ENCODE assay signal across 28 mouse cellular contexts in genomic region chr7:142600921-142601320, GRCm38 (mm10).
DNase-seq lines count a peak whose midpoint lies in the region; ATAC-seq and TF ChIP-seq lines count a peak whose summit lies in the region.
"Had no signal": no experiment of that assay in that cellular context is flagged by ENCODE, and none has a peak within 500 bp of the region (broad histone marks: within the 10 kb centered on the region; RNA-seq: fewer than 3 reads in every experiment).

No protein-coding gene starts in this region.

- WGBS in embryonic facial prominence, embryonic 15.5 days: 78% methylated on average over 2 of the region's 2 CpGs
- 89% methylated on average over 2 of the region's 2 CpGs for WGBS in limb, embryonic 10.5 days

- H3K4me1 ChIP-seq in embryonic facial prominence, embryonic 15.5 days: peaks cover 16% of the 10 kb centered on the region
- peaks cover 42% of the 10 kb centered on the region for H3K4me1 ChIP-seq in limb, embryonic 10.5 days
- H3K4me1 ChIP-seq: forebrain, embryonic 12.5 days; hindbrain, embryonic 13.5 days; neural tube, embryonic 13.5 days had no signal

- DNase-seq in gastrocnemius, adult 2 months: peak; percentile 90
- no peak for DNase-seq in limb, embryonic 10.5 days (ENCODE audit: low spot score)
- no peak for DNase-seq in layer of hippocampus, adult 18-20 months (ENCODE audit: low spot score in 2 of 2)
- no peak for DNase-seq in liver
- DNase-seq: adrenal gland, adult 8-10 months; B cell, adult 2 months; cerebellum, adult 8-10 months; cerebellum, postnatal 36 days; heart, adult 11 months; heart, postnatal 4 days; kidney, adult 9 months; kidney, postnatal 25 days; right cerebral cortex, postnatal 4 days had no signal

- H3K9me3 ChIP-seq in embryonic facial prominence, embryonic 15.5 days (replicated peaks): no peaks in the 10 kb centered on the region
- no peaks in the 10 kb centered on the region for H3K9me3 ChIP-seq in limb, embryonic 10.5 days (replicated peaks)
- H3K9me3 ChIP-seq: embryonic facial prominence, embryonic 12.5 days; forebrain, embryonic 12.5 days; hindbrain, embryonic 13.5 days; lung, embryonic 15.5 days; neural tube, embryonic 13.5 days had no signal

- no peak overlapping the region for H3K9ac ChIP-seq in embryonic facial prominence, embryonic 15.5 days
- H3K9ac ChIP-seq: embryonic facial prominence, embryonic 12.5 days; forebrain, embryonic 12.5 days; hindbrain, embryonic 13.5 days; lung, embryonic 15.5 days; neural tube, embryonic 13.5 days had no signal

- no peak overlapping the region for H3K27ac ChIP-seq in embryonic facial prominence, embryonic 15.5 days (replicated peaks)
- peak overlapping the region; percentile 96 for H3K27ac ChIP-seq in gastrocnemius, adult 2 months
- peak overlapping the region; percentile 31; the same call in 1 of the 2 replicates for H3K27ac ChIP-seq in limb, embryonic 10.5 days
- H3K27ac ChIP-seq: embryonic facial prominence, embryonic 12.5 days; forebrain, embryonic 12.5 days; hindbrain, embryonic 13.5 days; layer of hippocampus, adult 2 months; left cerebral cortex, adult 2 months; lung, embryonic 15.5 days; neural tube, embryonic 13.5 days had no signal

- intact Hi-C loops in gastrocnemius, adult 2 months (cut with DNase I): no loop called here

- H3K4me3 ChIP-seq in embryonic facial prominence, embryonic 15.5 days (replicated peaks): no peak overlapping the region
- H3K4me3 ChIP-seq in gastrocnemius, adult 2 months: no peak overlapping the region; the same call in 1 of the 2 replicates
- H3K4me3 ChIP-seq in limb, embryonic 10.5 days: no peak overlapping the region
- no peak overlapping the region for H3K4me3 ChIP-seq in myocyte
- H3K4me3 ChIP-seq: embryonic facial prominence, embryonic 12.5 days; erythroblast, embryonic 14.5 days; forebrain, embryonic 12.5 days; hindbrain, embryonic 13.5 days; layer of hippocampus, adult 2 months; left cerebral cortex, adult 2 months; lung, embryonic 15.5 days; neural tube, embryonic 13.5 days had no signal

- no peaks in the 10 kb centered on the region for H3K79me2 ChIP-seq in myocyte (ENCODE audit: control insufficient read depth, insufficient read depth)

- no peak for TF ChIP-seq POLR2A in myocyte (IDR thresholded peaks at IDR 0.05; ENCODE audit: insufficient read length, low read depth)

- no peak for TF ChIP-seq CTCF in gastrocnemius, adult 2 months (IDR thresholded peaks at IDR 0.05)

- ATAC-seq in embryonic facial prominence, embryonic 15.5 days (ENCODE audit: insufficient number of reproducible peaks, low FRiP score, low TSS enrichment, low read depth): peak; percentile 9; the same call in 1 of the 2 replicates
- ATAC-seq: intestine, embryonic 16.5 days; midbrain, embryonic 16.5 days had no signal

- no peak overlapping the region for H3ac ChIP-seq in myocyte (ENCODE audit: control insufficient read depth, insufficient read length)

- H3K4me2 ChIP-seq in embryonic facial prominence, embryonic 15.5 days (replicated peaks): no peak overlapping the region
- H3K4me2 ChIP-seq in myocyte (ENCODE audit: low read depth): peak overlapping the region; percentile 38
- H3K4me2 ChIP-seq: embryonic facial prominence, embryonic 12.5 days; forebrain, embryonic 12.5 days; heart, embryonic 11.5 days; hindbrain, embryonic 13.5 days; liver, embryonic 11.5 days; lung, embryonic 15.5 days; midbrain, embryonic 11.5 days; neural tube, embryonic 13.5 days had no signal

- no peaks in the 10 kb centered on the region for H3K27me3 ChIP-seq in embryonic facial prominence, embryonic 15.5 days
- H3K27me3 ChIP-seq in limb, embryonic 10.5 days (ENCODE audit: low read depth, poor library complexity, severe bottlenecking): no peaks in the 10 kb centered on the region
- H3K27me3 ChIP-seq in myocyte (ENCODE audit: control insufficient read depth, insufficient read depth, insufficient read length): no peaks in the 10 kb centered on the region
- H3K27me3 ChIP-seq: embryonic facial prominence, embryonic 12.5 days; lung, embryonic 15.5 days; neural tube, embryonic 13.5 days had no signal

- no peaks in the 10 kb centered on the region for H3K36me3 ChIP-seq in embryonic facial prominence, embryonic 15.5 days
- H3K36me3 ChIP-seq in limb, embryonic 10.5 days: no peaks in the 10 kb centered on the region
- H3K36me3 ChIP-seq in myocyte (ENCODE audit: control insufficient read depth, insufficient read depth): no peaks in the 10 kb centered on the region
- H3K36me3 ChIP-seq: embryonic facial prominence, embryonic 12.5 days; forebrain, embryonic 12.5 days; hindbrain, embryonic 13.5 days; lung, embryonic 15.5 days; neural tube, embryonic 13.5 days had no signal

TF ChIP-seq in myocyte, 11 proteins besides CTCF, POLR2A, EP300 and RAD21:
- TF ChIP-seq TCF12 (IDR thresholded peaks at IDR 0.05; ENCODE audit: insufficient read depth, poor library complexity, severe bottlenecking) (peak; percentile 86), MAX (IDR thresholded peaks at IDR 0.05; ENCODE audit: low read depth) (no peak), REST (IDR thresholded peaks at IDR 0.05; ENCODE audit: insufficient read depth, insufficient read length) (no peak), CEBPB (IDR thresholded peaks at IDR 0.05; ENCODE audit: insufficient read depth, poor library complexity, severe bottlenecking) (no peak), SRF (IDR thresholded peaks at IDR 0.05; ENCODE audit: control insufficient read depth, insufficient read length, low read depth) (peak; percentile 94), E2F4 (IDR thresholded peaks at IDR 0.05; ENCODE audit: insufficient read depth) (no peak), TCF3 (IDR thresholded peaks at IDR 0.05; ENCODE audit: insufficient read length, low read depth) (peak; percentile 50), POLR2AphosphoS2 (IDR thresholded peaks at IDR 0.05; ENCODE audit: insufficient read length, low read depth) (no peak), USF1 (IDR thresholded peaks at IDR 0.05; ENCODE audit: low read depth) (peak; percentile 78), MYOG (IDR thresholded peaks at IDR 0.05; ENCODE audit: control insufficient read depth in 1 of 3, insufficient read depth in 1 of 3, insufficient read length in 2 of 3, low read depth in 2 of 3) (peak; percentile 85 to 97 (median 95)), MYOD1 (IDR thresholded peaks at IDR 0.05; ENCODE audit: control insufficient read depth in 1 of 3, insufficient read length in 2 of 3, low read depth in 2 of 3) (peak; percentile 96 to 100 (median 99))
